Mouse (Mus musculus) limb, embryonic 12.5 days (tissue): ENCODE data around the gene Hmcn2. TPM values are rescaled to one million over a fixed set of nuclear protein-coding genes. Genes with fewer than 3 reads are reported as not detected.

Experiments
- ATAC-seq: fragments of 200-750 bp; cut with Nextera tagmentation; 2 replicates; pipeline ENCODE4 v1.8.0; 2017; ENCODE audit warnings: low read depth, moderate TSS enrichment; ENCODE audit not compliant: insufficient number of reproducible peaks, insufficient read depth, low FRiP score, low TSS enrichment
- H3K27ac ChIP-seq: fragments of 300-500 bp; sonication (generic); 2 replicates; pipeline ENCODE4 v1.5.1; 2016; ENCODE audit warnings: mild to moderate bottlenecking, moderate library complexity
- H3K27me3 ChIP-seq: fragments of 300-500 bp; sonication (generic); 2 replicates; pipeline ENCODE4 v1.6.1; 2016; ENCODE audit warnings: mild to moderate bottlenecking, moderate library complexity
- H3K36me3 ChIP-seq: fragments of 300-500 bp; sonication (generic); 2 replicates; pipeline ENCODE4 v1.6.1; 2016; ENCODE audit warnings: mild to moderate bottlenecking, moderate library complexity
- H3K4me1 ChIP-seq: fragments of 300-500 bp; sonication (generic); replicated peaks from 2 replicates; pipeline ENCODE4 v1.6.1; 2016
- H3K4me2 ChIP-seq: fragments of 300-500 bp; sonication (generic); 2 replicates; pipeline ENCODE4 v1.6.1; 2016; ENCODE audit warnings: mild to moderate bottlenecking, moderate library complexity
- H3K4me3 ChIP-seq: fragments of 300-500 bp; sonication (generic); replicated peaks from 2 replicates; pipeline ENCODE4 v1.5.1; 2016; ENCODE audit warnings: mild to moderate bottlenecking
- H3K9ac ChIP-seq: fragments of 300-500 bp; sonication (generic); replicated peaks from 2 replicates; pipeline ENCODE4 v1.6.1; 2016; ENCODE audit warnings: mild to moderate bottlenecking, moderate library complexity
- H3K9me3 ChIP-seq: fragments of 300-500 bp; sonication (generic); 2 replicates; pipeline ENCODE4 v1.6.1; 2016; ENCODE audit warnings: mild to moderate bottlenecking, moderate library complexity
- WGBS: fragments of 180-500 bp; shearing (Covaris S2); methylation state at CpG from one replicate; pipeline ENCODE4 v1.1.7; 2016; 5-methylcytosine and 5-hydroxymethylcytosine counted together
- polyA plus RNA-seq: library from polyadenylated mRNA; unstranded; fragments of >200 nt; fragmentation: Nextera tagmentation; extraction: Ambion mirVana; gene quantifications from 2 replicates; pipeline ENCODE4 v1.2.1, GENCODE M21; 2016

Gene Hmcn2
- polyA plus RNA-seq, 1 experiment from 2014 or later: not detected

GRCm38 (mm10) chr2:31482914-31483575 lies 168.8 kb downstream of the Hmcn2 start:
- ATAC-seq: peak; percentile 35; the same call in 1 of the 2 replicates
- Histone ChIP-seq H3K4me3 (no peak overlapping the region), H3K4me1 (0 out of 2 replicates have a peak, but pooled peaks cover 4% of the 10 kb centered on the region), H3K27me3 (peaks cover 23% of the 10 kb centered on the region), H3K36me3 (no peaks in the 10 kb centered on the region), H3K4me2 (no peak overlapping the region), H3K27ac (no peak overlapping the region), H3K9me3 (no peaks in the 10 kb centered on the region), H3K9ac (no peak overlapping the region)
- 32% methylated on average over 8 of the region's 8 CpGs for WGBS

- H3K4me1 ChIP-seq: peaks cover 16% of the 10 kb centered on the region; the same call in 1 of the 2 replicates
Measured at GRCm38 (mm10) chr2:31484187-31484586, 170.0 kb downstream of the Hmcn2 start.

GRCm38 (mm10) chr2:31489166-31489565 lies 175.0 kb downstream of the Hmcn2 start:
- peak overlapping the region; percentile 12; the same call in 1 of the 2 replicates for H3K27ac ChIP-seq

More at GRCm38 (mm10) chr2:31484187-31484586, 170.0 kb downstream of the Hmcn2 start:
- WGBS: 29% methylated on average over 5 of the region's 5 CpGs
- 0 out of 2 replicates have a peak, but pooled peaks have one; percentile 14 for ATAC-seq
- Histone ChIP-seq H3K27me3 (peaks cover 18% of the 10 kb centered on the region), H3K36me3 (no peaks in the 10 kb centered on the region), H3K4me2 (no peak overlapping the region), H3K4me3 (no peak overlapping the region), H3K27ac (no peak overlapping the region), H3K9ac (no peak overlapping the region), H3K9me3 (no peaks in the 10 kb centered on the region)

GRCm38 (mm10) chr2:31490556-31490955 lies 176.3 kb downstream of the Hmcn2 start:
- Histone ChIP-seq H3K4me3 (no peak overlapping the region), H3K4me2 (no peak overlapping the region), H3K9me3 (no peaks in the 10 kb centered on the region; the same call in 1 of the 2 replicates), H3K27ac (no peak overlapping the region), H3K4me1 (peaks cover 29% of the 10 kb centered on the region), H3K9ac (no peak overlapping the region), H3K36me3 (no peaks in the 10 kb centered on the region), H3K27me3 (peaks cover 14% of the 10 kb centered on the region)
- no peak; the same call in 1 of the 2 replicates for ATAC-seq
- WGBS: 87% methylated on average over 2 of the region's 2 CpGs

More at GRCm38 (mm10) chr2:31489166-31489565, 175.0 kb downstream of the Hmcn2 start:
- H3K9ac ChIP-seq: no peak overlapping the region
- 7% methylated on average over 12 of the region's 12 CpGs for WGBS
- no peaks in the 10 kb centered on the region for H3K36me3 ChIP-seq
- H3K4me2 ChIP-seq: no peak overlapping the region
- H3K9me3 ChIP-seq: no peaks in the 10 kb centered on the region; the same call in 1 of the 2 replicates
- H3K4me1 ChIP-seq: peaks cover 29% of the 10 kb centered on the region
- no peak for ATAC-seq
- peaks cover 9% of the 10 kb centered on the region for H3K27me3 ChIP-seq
- no peak overlapping the region for H3K4me3 ChIP-seq

- H3K4me1 ChIP-seq: peaks cover 42% of the 10 kb centered on the region
- ATAC-seq: no peak
- no peak overlapping the region for H3K27ac ChIP-seq
- no peak overlapping the region for H3K4me2 ChIP-seq
- H3K9me3 ChIP-seq: no peaks in the 10 kb centered on the region; the same call in 1 of the 2 replicates
- H3K9ac ChIP-seq: no peak overlapping the region
- no peaks in the 10 kb centered on the region for H3K36me3 ChIP-seq
- WGBS: 93% methylated on average over 8 of the region's 8 CpGs
- H3K27me3 ChIP-seq: peaks cover 14% of the 10 kb centered on the region
- no peak overlapping the region for H3K4me3 ChIP-seq
Measured at GRCm38 (mm10) chr2:31492308-31492707, 178.1 kb downstream of the Hmcn2 start.

- Histone ChIP-seq H3K9me3 (no peaks in the 10 kb centered on the region; the same call in 1 of the 2 replicates), H3K27ac (no peak overlapping the region), H3K4me3 (no peak overlapping the region), H3K9ac (no peak overlapping the region), H3K36me3 (no peaks in the 10 kb centered on the region), H3K27me3 (peaks cover 20% of the 10 kb centered on the region), H3K4me2 (no peak overlapping the region), H3K4me1 (peaks cover 44% of the 10 kb centered on the region)
- 66% methylated on average over 11 of the region's 11 CpGs for WGBS
- no peak for ATAC-seq
Measured at GRCm38 (mm10) chr2:31493243-31493642, 179.0 kb downstream of the Hmcn2 start.

- no peak for ATAC-seq
- Histone ChIP-seq H3K36me3 (no peaks in the 10 kb centered on the region), H3K4me3 (no peak overlapping the region), H3K27me3 (peaks cover 31% of the 10 kb centered on the region), H3K9ac (no peak overlapping the region), H3K27ac (no peak overlapping the region), H3K4me1 (peaks cover 40% of the 10 kb centered on the region), H3K4me2 (no peak overlapping the region), H3K9me3 (no peaks in the 10 kb centered on the region; the same call in 1 of the 2 replicates)
- WGBS: 66% methylated on average over 5 of the region's 5 CpGs
Measured at GRCm38 (mm10) chr2:31494315-31494714, 180.1 kb downstream of the Hmcn2 start.

GRCm38 (mm10) chr2:31495046-31495476 lies 180.8 kb downstream of the Hmcn2 start:
- 75% methylated on average over 13 of the region's 13 CpGs for WGBS
- Histone ChIP-seq H3K27ac (no peak overlapping the region), H3K36me3 (no peaks in the 10 kb centered on the region), H3K27me3 (peaks cover 38% of the 10 kb centered on the region), H3K9me3 (no peaks in the 10 kb centered on the region; the same call in 1 of the 2 replicates), H3K4me1 (peaks cover 41% of the 10 kb centered on the region), H3K4me2 (no peak overlapping the region), H3K9ac (no peak overlapping the region), H3K4me3 (no peak overlapping the region)
- ATAC-seq: no peak

- Histone ChIP-seq H3K9ac (no peak overlapping the region), H3K4me3 (no peak overlapping the region), H3K4me2 (no peak overlapping the region), H3K36me3 (no peaks in the 10 kb centered on the region), H3K4me1 (peaks cover 50% of the 10 kb centered on the region), H3K27ac (no peak overlapping the region), H3K9me3 (no peaks in the 10 kb centered on the region; the same call in 1 of the 2 replicates), H3K27me3 (peaks cover 48% of the 10 kb centered on the region)
- no peak for ATAC-seq
- 40% methylated on average over 1 of the region's 1 CpGs for WGBS
Measured at GRCm38 (mm10) chr2:31496141-31496540, 181.9 kb downstream of the Hmcn2 start.

GRCm38 (mm10) chr2:31497113-31497512 lies 182.9 kb downstream of the Hmcn2 start:
- no peaks in the 10 kb centered on the region; the same call in 1 of the 2 replicates for H3K9me3 ChIP-seq
- H3K27ac ChIP-seq: no peak overlapping the region
- H3K36me3 ChIP-seq: no peaks in the 10 kb centered on the region
- H3K27me3 ChIP-seq: peaks cover 58% of the 10 kb centered on the region
- peaks cover 51% of the 10 kb centered on the region for H3K4me1 ChIP-seq
- 55% methylated on average over 7 of the region's 7 CpGs for WGBS
- no peak overlapping the region for H3K4me3 ChIP-seq
- H3K4me2 ChIP-seq: no peak overlapping the region
- no peak for ATAC-seq
- no peak overlapping the region for H3K9ac ChIP-seq

GRCm38 (mm10) chr2:31497635-31498034 lies 183.4 kb downstream of the Hmcn2 start:
- Histone ChIP-seq H3K4me2 (no peak overlapping the region), H3K36me3 (no peaks in the 10 kb centered on the region), H3K27ac (no peak overlapping the region), H3K4me1 (peaks cover 51% of the 10 kb centered on the region), H3K9me3 (no peaks in the 10 kb centered on the region), H3K4me3 (no peak overlapping the region), H3K27me3 (peaks cover 61% of the 10 kb centered on the region), H3K9ac (no peak overlapping the region)
- no peak for ATAC-seq
- 73% methylated on average over 19 of the region's 19 CpGs for WGBS
